Mouse (Mus musculus) lung, postnatal 0 days (tissue): ENCODE measurements around the gene Elp5.

Experiments
- CTCF ChIP-seq: IDR thresholded peaks from 2 replicates; pipeline ENCODE4 v1.5.1; 2016; ENCODE audit warnings: antibody characterized with exemption, mild to moderate bottlenecking
- EP300 ChIP-seq: IDR thresholded peaks from 2 replicates; pipeline ENCODE4 v1.6.1; 2016; ENCODE audit warnings: antibody characterized with exemption, mild to moderate bottlenecking, control low read depth

DNA sequence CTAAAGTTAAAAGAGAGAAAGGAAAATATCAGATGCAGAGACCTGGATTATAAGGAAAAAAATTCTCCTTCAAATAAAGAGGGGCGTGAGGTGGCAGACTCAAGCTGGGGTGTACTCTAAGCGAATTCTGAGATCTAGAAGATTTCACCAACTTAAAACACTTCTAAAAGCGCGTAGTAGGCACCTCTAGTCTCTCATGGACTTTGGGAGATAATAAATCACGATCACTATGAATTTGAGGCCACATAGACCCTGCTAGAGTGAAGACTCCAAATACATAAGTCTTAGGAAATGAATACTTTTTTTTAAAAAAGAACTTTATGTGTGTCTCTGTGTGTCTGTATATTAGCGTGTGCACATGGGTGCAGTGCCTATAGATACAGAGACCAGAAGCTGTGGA lies 33.4 kb upstream of the Elp5 start:
- TF ChIP-seq CTCF (no peak), EP300 (no peak; the same call in 1 of the 2 replicates)
